Mouse (Mus musculus) WW6 (cell line): ENCODE measurements around the gene Pctp.

Experiments used
- DNase-seq: peaks from one replicate; pipeline ENCODE4 v3.0.0-alpha.2; 2013; ENCODE audit warnings: low read depth, low spot score

Pctp gene

DNA sequence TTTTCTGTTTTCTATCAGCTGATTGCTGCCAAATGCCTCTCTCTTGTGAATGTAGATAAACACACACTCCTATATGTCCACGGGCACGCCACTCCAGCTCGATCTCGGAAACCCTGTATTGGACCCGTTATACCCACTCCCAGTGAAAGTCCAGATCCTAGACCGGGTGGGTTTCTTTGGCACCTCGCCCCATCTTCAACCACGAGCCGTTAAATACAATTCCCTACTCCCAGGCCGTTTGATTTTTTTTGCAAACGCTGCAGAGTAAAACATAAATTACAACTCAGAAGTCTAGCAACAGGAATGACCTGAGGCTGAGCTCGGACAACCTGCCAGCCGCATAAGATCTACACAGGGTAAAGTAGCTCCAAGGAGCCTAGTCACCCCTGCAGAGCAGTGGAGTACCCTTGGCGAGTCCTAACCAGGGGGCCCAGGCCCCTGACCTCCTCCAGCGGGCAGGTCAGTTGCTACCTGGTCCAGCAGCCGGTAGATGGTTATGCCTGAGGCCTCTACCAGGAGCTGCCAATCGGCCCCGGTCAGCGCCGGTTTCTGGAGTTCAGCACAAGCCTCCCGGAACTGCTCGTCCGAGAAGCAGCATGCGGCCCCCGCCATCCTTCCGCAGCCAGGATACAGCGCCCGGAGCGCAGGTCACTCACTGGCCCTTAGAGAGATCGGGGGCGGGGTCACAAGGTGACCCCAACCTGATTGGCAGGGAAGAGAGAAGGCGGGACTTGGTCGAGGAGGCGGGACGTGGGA is at the start of gene Pctp:
TSS of gene Pctp (minus strand) at position 664 of the 756 bp plus-strand sequence.
- peak; percentile 75 for DNase-seq

- DNase-seq = no peak
Measured at GRCm38 (mm10) chr11:90050016-90050415, 47.3 kb upstream of the Pctp start.

DNA sequence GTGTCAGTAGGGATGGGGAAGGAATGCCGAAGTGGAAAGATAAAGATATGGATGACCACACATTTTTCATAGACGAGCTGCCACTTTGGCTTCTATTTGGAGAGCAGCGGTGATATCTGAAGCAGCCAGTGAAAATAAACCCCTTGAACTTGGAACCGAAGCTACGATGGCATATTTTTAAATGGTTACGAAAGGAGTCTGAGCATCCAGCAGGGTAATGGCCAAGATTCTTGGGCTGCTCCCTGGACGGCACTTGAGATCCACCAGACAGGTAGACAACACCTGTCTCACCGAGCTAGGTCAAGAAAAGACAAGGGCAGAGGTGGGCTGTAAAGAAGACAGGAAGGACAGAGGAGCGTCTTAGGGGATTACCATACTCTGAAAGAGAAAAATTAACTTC is 44.6 kb upstream of the Pctp start:
- no peak for DNase-seq

GRCm38 (mm10) chr11:90046211-90046610 is 43.5 kb upstream of the Pctp start:
- no peak for DNase-seq

DNA sequence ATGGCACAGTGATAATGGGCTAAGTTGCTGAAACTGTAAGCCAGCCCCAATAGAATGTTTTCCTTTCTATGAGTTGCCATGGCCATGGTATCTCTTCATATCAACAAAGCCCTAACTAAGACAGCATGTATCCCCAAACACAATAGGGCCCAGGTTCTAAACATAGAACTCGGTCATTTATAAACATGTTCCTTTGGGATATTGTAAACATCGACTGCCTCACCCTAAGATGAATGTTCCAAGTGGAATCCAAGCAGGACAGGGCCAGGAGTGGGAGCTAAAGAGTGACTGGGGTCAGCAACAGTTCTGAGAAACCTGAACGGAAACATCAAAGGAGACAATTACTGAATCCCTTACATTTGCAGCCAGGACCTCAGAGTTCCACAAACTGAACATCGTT is 41.8 kb upstream of the Pctp start:
- no peak for DNase-seq

DNA sequence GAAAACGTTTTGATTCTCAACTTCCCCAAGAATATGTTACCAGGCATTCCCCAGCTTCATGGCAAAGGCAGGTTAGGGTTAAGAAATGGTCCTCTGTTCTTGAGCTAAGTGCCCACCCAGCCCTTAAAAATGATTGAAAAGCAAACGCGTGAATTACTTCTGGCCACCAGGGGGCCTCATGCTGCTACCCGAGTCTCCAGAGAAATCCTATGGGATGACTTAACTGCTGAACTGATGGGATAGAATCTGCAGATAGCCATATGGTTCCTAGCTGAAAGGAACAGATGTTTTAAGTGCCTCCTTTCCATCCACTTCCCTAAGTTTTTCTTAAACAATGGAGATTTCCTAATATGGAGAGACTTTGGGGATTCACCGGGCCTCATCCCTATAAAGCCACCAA is 35.3 kb upstream of the Pctp start:
- DNase-seq = peak; percentile 33

- DNase-seq = peak; percentile 26
Measured at GRCm38 (mm10) chr11:90036416-90036815, 33.7 kb upstream of the Pctp start.

- DNase-seq = no peak
Measured at GRCm38 (mm10) chr11:90035532-90035931, 32.8 kb upstream of the Pctp start.

DNA sequence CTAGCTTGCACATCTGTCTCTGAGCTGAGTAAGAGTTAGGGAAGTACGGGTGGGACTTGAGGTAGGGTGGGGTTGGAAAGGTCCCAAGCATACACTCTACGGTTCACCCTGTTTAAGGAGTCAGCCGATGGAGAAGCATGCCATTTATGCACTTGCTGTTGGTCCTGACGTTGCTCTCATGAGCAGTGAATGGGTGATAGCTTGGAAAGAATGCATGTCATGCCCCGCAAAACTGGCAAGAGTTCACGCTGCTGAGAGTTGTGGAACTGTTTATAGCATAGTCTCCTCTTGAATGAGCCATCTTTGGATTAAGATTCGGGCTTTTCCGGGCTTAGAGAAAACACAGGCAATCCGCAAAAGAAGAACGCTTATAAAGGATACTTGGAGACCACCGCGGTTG is 32.0 kb upstream of the Pctp start:
- no peak for DNase-seq

DNA sequence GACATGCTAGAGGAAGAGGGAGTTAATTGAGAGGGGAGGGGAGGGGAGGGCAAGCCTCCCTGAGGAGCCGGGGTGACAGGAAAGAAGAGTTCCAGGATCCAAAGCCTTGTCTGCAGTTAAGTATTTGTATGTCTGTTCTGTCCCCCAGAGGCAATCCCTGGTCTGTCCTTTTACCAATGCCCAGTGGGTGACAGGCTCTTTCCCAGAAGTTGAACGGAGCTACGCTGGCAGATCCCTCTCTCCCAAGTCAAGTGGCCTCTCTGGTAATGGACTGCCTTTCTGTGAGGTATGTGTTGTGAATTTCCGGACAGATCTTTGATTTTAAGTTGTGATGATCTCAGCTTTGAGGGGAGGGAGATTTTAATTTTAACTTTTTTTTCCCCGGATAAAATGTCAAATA is 30.7 kb upstream of the Pctp start:
- no peak for DNase-seq

DNA sequence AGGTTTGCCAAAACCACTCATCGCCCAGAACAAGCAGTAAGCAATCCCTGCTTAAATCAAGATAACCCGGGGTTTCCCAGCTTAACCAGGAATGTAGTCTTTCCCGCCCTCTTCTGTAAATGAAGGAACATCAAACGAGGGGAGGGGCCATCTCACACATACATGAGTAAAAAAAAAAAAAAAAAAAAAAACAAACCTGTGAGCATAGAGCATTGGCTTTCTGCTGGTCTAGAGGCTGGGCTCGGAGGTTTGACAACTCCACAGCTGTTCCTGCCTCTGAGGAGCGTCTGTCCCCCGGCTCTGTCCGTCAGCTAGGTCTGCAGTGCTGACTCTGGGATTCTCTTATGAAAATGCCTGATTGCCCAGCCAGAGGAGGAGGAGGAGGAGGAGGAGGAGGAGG is 30.1 kb upstream of the Pctp start:
- no peak for DNase-seq

DNA sequence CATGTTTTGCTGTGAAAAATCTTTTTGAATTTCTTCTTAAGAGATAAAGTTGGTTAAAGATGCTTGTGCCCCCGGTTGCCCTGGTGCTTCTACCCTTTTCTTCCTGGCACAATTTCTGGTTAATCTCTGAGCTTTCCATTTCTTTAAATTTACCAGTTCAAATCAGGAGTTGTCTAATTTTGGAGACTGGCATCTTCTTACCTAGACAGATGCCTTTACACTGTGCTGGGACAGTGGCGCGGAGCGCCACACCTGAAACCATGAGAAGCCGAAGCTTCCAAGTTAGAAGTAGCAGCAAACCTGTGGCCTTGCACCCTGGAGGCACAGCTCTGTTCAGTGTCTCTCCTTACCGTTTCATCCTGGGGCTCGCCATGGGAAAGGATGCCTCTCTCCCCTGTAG is 28.4 kb upstream of the Pctp start:
- no peak for DNase-seq

DNA sequence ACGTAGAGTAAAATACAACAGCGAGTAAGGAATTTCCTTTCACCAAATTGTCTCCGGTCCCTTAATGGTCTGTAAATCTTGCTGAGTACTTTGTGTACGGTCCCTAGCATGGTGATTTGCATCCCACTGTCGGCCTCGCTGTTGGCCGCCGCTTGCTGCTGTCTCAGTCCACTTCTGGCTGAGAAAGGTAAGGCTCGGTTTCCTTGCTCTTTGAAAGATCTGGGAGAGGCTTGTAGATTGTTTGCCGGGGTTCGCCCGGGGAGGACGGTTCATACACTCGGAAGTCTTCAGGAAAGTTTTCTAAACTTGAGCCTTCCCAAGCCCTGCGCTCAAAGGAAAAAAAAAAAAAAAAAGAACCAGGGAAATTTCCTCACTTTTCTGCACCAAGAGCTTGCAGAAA is 27.9 kb upstream of the Pctp start:
- peak; percentile 22 for DNase-seq

DNA sequence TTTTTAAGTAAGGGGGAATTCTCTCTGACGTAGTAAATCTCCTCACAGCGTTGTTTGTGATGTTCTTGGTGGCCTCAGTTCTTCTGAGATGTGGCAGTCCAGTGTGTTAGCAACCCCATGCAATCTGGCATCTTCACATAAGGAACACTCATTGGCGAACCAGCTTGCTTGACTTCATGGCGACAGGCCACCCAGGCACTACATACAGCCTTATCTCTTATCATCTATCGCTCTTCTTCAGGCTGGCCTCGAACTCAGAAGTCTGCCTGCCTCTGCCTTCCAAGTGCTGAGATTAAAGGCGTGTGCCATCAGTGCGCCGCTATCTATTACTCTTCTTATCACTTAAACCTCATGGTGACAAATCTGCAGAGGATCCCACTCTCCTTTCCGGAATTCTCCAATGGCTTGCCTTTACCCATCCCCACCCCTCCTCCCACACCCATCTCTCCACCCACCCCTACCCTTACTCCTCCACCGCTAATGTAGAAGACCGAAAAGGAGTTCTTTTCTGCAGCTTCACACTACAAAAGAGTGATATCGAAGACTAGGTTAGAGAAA is 27.2 kb upstream of the Pctp start, which contains the start of gene Tmem100:
TSS of gene Tmem100 (plus strand) at position 508 of the 558 bp plus-strand sequence.
- no peak for DNase-seq

- no peak for DNase-seq
Measured at GRCm38 (mm10) chr11:90029354-90029753, 26.7 kb upstream of the Pctp start.

GRCm38 (mm10) chr11:90028746-90029145 is 26.1 kb upstream of the Pctp start:
- no peak for DNase-seq

DNA sequence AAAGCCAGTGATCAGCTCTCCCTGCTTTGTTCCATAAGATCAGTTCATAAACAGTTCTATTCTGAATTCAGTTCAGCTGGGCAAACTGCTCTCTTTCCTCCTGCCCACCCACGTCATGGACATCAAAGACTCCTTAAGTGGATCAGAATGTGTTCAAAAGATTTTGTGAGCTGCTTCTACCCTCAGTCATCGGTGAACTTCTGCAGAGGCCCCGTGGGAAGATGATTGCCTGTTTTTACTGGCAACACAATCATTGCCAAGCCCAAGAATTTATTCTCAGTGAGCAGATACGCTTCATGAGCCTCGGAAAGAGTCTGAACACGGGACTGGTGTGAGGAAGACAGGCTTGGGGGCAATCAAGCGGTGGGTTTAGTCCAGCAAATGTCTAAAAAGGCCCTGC is 24.5 kb upstream of the Pctp start:
- no peak for DNase-seq

- no peak for DNase-seq
Measured at GRCm38 (mm10) chr11:90026802-90027174, 24.1 kb upstream of the Pctp start.

GRCm38 (mm10) chr11:90025891-90026801 is 23.5 kb upstream of the Pctp start:
- no peak for DNase-seq

DNA sequence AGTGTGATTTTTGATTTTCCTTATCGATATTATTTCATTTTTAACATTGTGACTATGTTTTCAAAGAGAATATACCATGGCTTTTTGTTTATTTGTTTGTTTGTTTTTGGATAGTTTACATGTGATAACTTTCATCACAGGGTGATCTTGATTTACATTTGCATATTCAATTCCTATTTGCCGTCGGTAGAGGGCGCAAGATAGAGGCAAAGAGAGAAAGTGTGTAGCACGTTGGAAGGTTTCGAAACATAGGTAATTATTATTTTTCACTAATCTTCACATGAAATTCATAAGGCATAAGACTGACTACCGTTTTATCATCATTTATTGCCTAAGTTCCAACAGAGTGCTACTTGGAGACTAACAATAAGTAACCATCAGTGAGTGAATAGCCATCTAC is 16.5 kb upstream of the Pctp start:
- no peak for DNase-seq

GRCm38 (mm10) chr11:90015281-90015680 is 12.6 kb upstream of the Pctp start:
- no peak for DNase-seq

DNA sequence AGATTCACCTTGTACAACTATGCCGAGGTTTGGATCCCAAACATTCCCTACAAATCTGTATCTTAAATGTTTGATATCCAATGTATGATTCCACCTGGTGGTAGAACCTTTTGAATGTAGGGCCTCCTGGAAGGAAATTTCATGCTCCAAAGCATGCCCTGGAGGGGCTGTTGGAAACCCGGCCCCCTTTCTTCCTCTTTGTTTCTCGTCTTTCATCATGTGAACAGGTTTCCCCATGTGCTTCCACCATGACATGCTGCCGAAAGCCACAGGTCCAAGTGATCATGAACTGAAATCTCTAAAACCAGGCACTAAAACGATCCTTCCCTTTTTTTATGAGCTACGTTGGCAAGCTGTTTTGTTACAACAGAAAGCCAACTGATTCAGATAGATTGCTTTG is 11.0 kb upstream of the Pctp start:
- no peak for DNase-seq
